Mouse (Mus musculus) adrenal gland, adult 10 weeks (tissue): Measurements from ENCODE around the gene Phb2. TPM values are rescaled to one million over a fixed set of nuclear protein-coding genes. Genes with fewer than 3 reads are reported as not detected.

ENCODE experiments used
- polyA plus RNA-seq: library from polyadenylated mRNA; stranded (reverse); fragments of 350-450 nt; fragmentation: Illumina TruSeq; extraction: RNeasy Lipid Tissue Mini Kit (QIAGEN cat#74804); gene quantifications from one replicate; pipeline ENCODE4 v1.2.3, GENCODE M21; 2014; ENCODE audit warnings: low read depth, low replicate concordance

Gene Phb2
- polyA plus RNA-seq = 35.9 TPM

GRCm38 (mm10) chr6:124711824-124712782, at the start of gene Phb2, which contains the start of gene Emg1:
Gene Phb2, plus strand, starts transcription at chr6:124712336.
Gene Emg1, minus strand, starts transcription at chr6:124712178.

DNA sequence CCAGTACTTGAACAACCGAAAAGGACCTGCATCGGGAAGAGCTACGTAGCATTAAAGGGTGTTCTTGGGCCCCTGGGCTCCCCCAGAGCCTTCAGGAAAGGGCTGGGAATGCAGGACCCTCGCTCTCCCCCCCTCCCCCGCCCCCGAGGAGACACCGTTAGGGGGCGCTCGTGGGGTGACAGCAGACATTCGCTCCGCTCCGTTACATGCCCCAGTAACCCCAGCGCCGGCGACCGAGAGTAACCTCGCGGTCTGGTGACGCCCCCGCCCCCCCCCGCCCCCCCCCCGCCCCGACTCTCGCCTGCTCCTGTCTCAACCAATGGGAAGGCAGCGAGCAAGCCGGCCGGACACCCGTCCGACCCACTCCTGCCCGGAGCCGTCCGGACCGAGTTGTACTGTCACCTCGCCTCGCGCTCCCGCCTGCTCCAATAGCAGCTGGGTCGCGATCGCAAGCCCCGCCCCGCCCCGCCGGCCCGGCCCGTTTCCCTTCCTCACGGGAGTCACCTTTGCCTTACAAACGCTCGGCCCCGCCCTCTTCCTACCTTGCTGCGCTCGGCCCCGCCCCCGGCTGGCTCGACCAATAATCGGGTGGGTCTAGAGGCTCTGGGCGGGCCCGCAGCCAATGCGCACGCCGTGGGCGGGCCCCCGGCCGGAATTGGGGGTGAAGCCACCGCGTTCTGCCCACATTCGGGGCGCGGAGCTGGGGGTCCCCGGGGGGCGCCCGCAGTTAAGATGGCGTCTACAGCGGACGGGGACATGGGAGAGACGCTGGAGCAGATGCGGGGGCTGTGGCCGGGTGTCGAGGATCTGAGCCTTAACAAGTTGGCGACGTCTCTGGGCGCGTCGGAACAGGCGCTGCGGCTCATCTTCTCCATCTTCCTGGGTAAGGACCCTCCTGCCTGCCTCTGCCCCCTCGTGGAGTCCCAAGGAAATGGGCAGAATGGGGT, 49.4 kb upstream of the Phb2 start, which contains the start of gene Lpcat3:
Gene Lpcat3 (plus strand): TSS at position 551 of the 947 bp plus-strand sequence.

DNA sequence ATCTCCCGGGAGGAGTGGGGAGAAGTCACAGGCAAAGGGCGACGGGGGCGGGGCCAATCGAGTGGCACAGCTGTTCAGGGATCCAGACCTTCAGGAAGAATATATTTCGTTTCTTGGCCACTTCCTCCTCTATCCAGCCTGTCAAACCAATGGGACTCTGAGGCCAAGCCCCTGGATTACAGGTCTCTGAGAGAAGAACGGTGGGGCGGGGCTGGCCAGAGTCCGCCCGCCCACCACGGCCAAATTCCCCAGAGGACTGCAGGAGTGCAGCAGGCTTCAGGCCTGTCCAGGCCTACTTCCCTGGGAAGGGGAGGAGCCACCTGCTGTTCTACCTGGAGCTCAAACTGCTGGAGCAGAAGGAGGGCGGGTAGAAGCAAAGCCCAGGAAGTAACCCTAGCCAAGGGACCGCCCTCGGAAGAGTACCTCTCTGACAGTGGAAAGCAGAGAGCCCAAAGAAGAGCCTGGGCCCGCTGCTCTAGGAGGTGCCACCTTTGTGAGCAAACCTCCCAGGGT, 26.4 kb downstream of the Phb2 start, which contains the start of gene Ptpn6:
Gene Ptpn6 (minus strand): TSS at position 204 of the 513 bp plus-strand sequence.

DNA sequence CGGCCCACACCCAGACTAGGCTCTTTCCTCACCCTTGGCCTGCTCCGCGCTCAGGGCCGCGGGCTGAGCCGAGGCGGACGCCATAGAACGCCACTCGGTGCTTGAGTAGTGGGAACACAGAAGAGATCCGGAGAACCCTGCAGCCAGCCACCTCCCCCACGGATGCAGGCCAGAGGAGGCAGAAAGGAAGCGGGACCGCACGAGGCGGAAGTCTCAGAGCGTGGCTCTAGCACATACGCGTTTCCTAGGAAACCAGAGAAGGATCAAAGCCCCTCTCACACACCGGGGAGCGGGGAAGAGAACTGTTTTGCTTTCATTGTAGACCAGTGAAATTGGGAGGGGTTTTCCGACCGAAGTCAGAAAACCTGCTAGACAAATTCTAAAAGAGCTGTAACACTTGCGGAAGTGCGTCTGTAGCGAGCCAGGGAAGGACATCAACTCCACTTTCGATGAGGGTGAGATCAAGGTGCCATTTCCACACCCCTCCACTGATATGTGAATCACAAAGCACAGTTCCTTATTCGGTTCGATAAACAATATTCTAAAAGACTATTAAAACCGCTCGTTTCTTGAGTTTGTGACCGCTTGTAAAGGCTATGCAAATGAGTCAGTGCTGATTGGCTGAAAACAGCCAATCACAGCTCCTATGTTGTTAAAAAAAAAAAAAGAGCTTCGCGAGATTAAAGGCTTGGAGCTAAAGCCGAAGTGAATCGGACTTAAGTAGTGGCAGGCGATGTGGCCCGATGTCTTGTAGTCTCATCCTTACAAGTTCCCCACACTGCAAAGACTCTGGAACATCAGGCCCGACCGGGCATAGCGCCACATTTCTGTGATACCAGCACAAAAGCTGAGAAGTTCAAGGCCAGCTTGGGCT, 29.0 kb downstream of the Phb2 start, which contains the start of gene Grcc10:
Gene Grcc10 (minus strand): TSS at position 487 of the 874 bp plus-strand sequence.

GRCm38 (mm10) chr6:124755831-124756595, 43.9 kb downstream of the Phb2 start, which contains the start of the genes Gm45234 and Atn1:
Gene Gm45234, minus strand, starts transcription at chr6:124756021.
Gene Atn1, minus strand, starts transcription at chr6:124756524.

Other genes with a start within 250 kb of the Phb2 start
- gene Clstn3, start 247.5 kb upstream of the Phb2 start, polyA plus RNA-seq = 1.3 TPM
- 7.9 TPM for gene C1rl, start 219.2 kb upstream of the Phb2 start, polyA plus RNA-seq
- 19.7 TPM for gene C1ra, start 199.9 kb upstream of the Phb2 start, polyA plus RNA-seq
- gene C1s1, start 170.0 kb upstream of the Phb2 start, polyA plus RNA-seq = 62.6 TPM
- 0.29 TPM for gene C1rb, start 142.0 kb upstream of the Phb2 start, polyA plus RNA-seq
- 0.29 TPM for gene C1s2, start 76.3 kb upstream of the Phb2 start, polyA plus RNA-seq
- 56.7 TPM for gene Lpcat3, start 49.3 kb upstream of the Phb2 start, polyA plus RNA-seq
- gene Emg1, start 158 bp upstream of the Phb2 start, polyA plus RNA-seq = 16.4 TPM
- gene Ptpn6, start 26.4 kb downstream of the Phb2 start, polyA plus RNA-seq = 1.5 TPM
- 4.3 TPM for gene Grcc10, start 29.0 kb downstream of the Phb2 start, polyA plus RNA-seq
- gene Gm45234, start 43.7 kb downstream of the Phb2 start, polyA plus RNA-seq = not detected
- 1.3 TPM for gene Atn1, start 44.2 kb downstream of the Phb2 start, polyA plus RNA-seq
- gene Eno2, start 57.3 kb downstream of the Phb2 start, polyA plus RNA-seq = 2.2 TPM
- gene Lrrc23, start 67.4 kb downstream of the Phb2 start, polyA plus RNA-seq = not detected
- gene Spsb2, start 96.3 kb downstream of the Phb2 start, polyA plus RNA-seq = not detected
- gene Tpi1, start 102.0 kb downstream of the Phb2 start, polyA plus RNA-seq = 34.6 TPM
- gene Usp5, start 117.1 kb downstream of the Phb2 start, polyA plus RNA-seq = 34.7 TPM
- 1.5 TPM for gene Cdca3, start 117.2 kb downstream of the Phb2 start, polyA plus RNA-seq
- 0.35 TPM for gene Gnb3, start 127.9 kb downstream of the Phb2 start, polyA plus RNA-seq
- gene P3h3, start 145.4 kb downstream of the Phb2 start, polyA plus RNA-seq = 0.93 TPM
- not detected for gene Gpr162, start 151.6 kb downstream of the Phb2 start, polyA plus RNA-seq
- 0.29 TPM for gene Cd4, start 175.9 kb downstream of the Phb2 start, polyA plus RNA-seq
- 0.29 TPM for gene Lag3, start 199.4 kb downstream of the Phb2 start, polyA plus RNA-seq
- gene Ptms, start 207.8 kb downstream of the Phb2 start, polyA plus RNA-seq = 243 TPM
- 12.2 TPM for gene Mlf2, start 219.1 kb downstream of the Phb2 start, polyA plus RNA-seq